In genomic region chr8:120437207-120437606, GRCm38 (mm10) we compare ENCODE assay signal across 11 mouse cellular contexts.
DNase-seq lines count a peak whose midpoint lies in the region; ATAC-seq and TF ChIP-seq lines count a peak whose summit lies in the region.
"Had no signal": no experiment of that assay in that cellular context is flagged by ENCODE, and none has a peak within 500 bp of the region (broad histone marks: within the 10 kb centered on the region; RNA-seq: fewer than 3 reads in every experiment).

No protein-coding gene starts in this region.

- WGBS in forebrain, postnatal 0 days: 62% methylated on average over 1 of the region's 1 CpGs
- WGBS in midbrain, postnatal 0 days: 58% methylated on average over 1 of the region's 1 CpGs

- peak; percentile 28; the same call in 1 of the 2 replicates for ATAC-seq in common myeloid progenitor, adult 5-6 weeks (replicated peaks; ENCODE audit: low read depth, poor library complexity, severe bottlenecking)
- ATAC-seq in forebrain, postnatal 0 days: no peak; the same call in 1 of the 2 replicates
- ATAC-seq in midbrain, postnatal 0 days (ENCODE audit: low FRiP score): no peak
- ATAC-seq in megakaryocyte-erythroid progenitor cell, adult 5-6 weeks (replicated peaks; ENCODE audit: low FRiP score, low TSS enrichment, poor library complexity, severe bottlenecking): no peak

- H3K36me3 ChIP-seq in forebrain, postnatal 0 days (ENCODE audit: insufficient read depth): no peaks in the 10 kb centered on the region; the same call in 1 of the 2 replicates
- no peaks in the 10 kb centered on the region for H3K36me3 ChIP-seq in midbrain, postnatal 0 days (ENCODE audit: insufficient read depth, low read length)
- H3K36me3 ChIP-seq: G1E; liver, embryonic 15.5 days; neural tube, embryonic 12.5 days had no signal

- H3K27ac ChIP-seq in layer of hippocampus, adult 2 months: peak overlapping the region; percentile 93
- 0 out of 2 replicates have a peak overlapping the region, but pooled peaks have one; percentile 15 for H3K27ac ChIP-seq in forebrain, postnatal 0 days (ENCODE audit: low read depth, low read length)
- H3K27ac ChIP-seq in midbrain, postnatal 0 days (ENCODE audit: low read depth, low read length): peak overlapping the region; percentile 4; the same call in 1 of the 2 replicates
- H3K27ac ChIP-seq: liver, embryonic 15.5 days; neural tube, embryonic 12.5 days had no signal

- H3K27me3 ChIP-seq in forebrain, postnatal 0 days (ENCODE audit: insufficient read depth, low read length): no peaks in the 10 kb centered on the region
- no peaks in the 10 kb centered on the region for H3K27me3 ChIP-seq in midbrain, postnatal 0 days (ENCODE audit: insufficient read depth, low read length)
- H3K27me3 ChIP-seq: neural tube, embryonic 12.5 days had no signal

- H3K9ac ChIP-seq in forebrain, postnatal 0 days: 0 out of 2 replicates have a peak overlapping the region, but pooled peaks have one; percentile 22
- H3K9ac ChIP-seq in midbrain, postnatal 0 days (replicated peaks; ENCODE audit: low read length, poor library complexity, severe bottlenecking): no peak overlapping the region
- H3K9ac ChIP-seq: liver, embryonic 15.5 days had no signal

- peaks cover 34% of the 10 kb centered on the region for H3K4me1 ChIP-seq in forebrain, postnatal 0 days (ENCODE audit: insufficient read depth)
- peaks cover 17% of the 10 kb centered on the region for H3K4me1 ChIP-seq in midbrain, postnatal 0 days (ENCODE audit: insufficient read depth, low read length)

- DNase-seq in layer of hippocampus, adult 2 months (ENCODE audit: low spot score in 2 of 2): no peak
- DNase-seq in layer of hippocampus, adult 18-20 months (ENCODE audit: low spot score in 2 of 2): no peak
- DNase-seq in forebrain, postnatal 0 days: no peak
- no peak for DNase-seq in midbrain, postnatal 0 days (ENCODE audit: low spot score)
- no peak for DNase-seq in right cerebral cortex, postnatal 10 days (ENCODE audit: low spot score in 2 of 2)
- DNase-seq: heart, postnatal 10 days had no signal

- no peak overlapping the region for H3K4me3 ChIP-seq in layer of hippocampus, adult 2 months
- no peak overlapping the region for H3K4me3 ChIP-seq in forebrain, postnatal 0 days (ENCODE audit: low read depth, low read length)
- H3K4me3 ChIP-seq in midbrain, postnatal 0 days (ENCODE audit: low read depth, low read length): no peak overlapping the region
- H3K4me3 ChIP-seq: liver, embryonic 15.5 days; neural tube, embryonic 12.5 days had no signal

- TF ChIP-seq CTCF in layer of hippocampus, adult 2 months (conservative IDR thresholded peaks at IDR 0.05): no peak
- TF ChIP-seq CTCF in forebrain, postnatal 0 days (IDR thresholded peaks at IDR 0.05; ENCODE audit: low read depth): no peak
- no peak for TF ChIP-seq CTCF in midbrain, postnatal 0 days (IDR thresholded peaks at IDR 0.05)

- no peaks in the 10 kb centered on the region for H3K9me3 ChIP-seq in forebrain, postnatal 0 days (ENCODE audit: low read length)
- H3K9me3 ChIP-seq in midbrain, postnatal 0 days (ENCODE audit: low read length): no peaks in the 10 kb centered on the region

- no peak overlapping the region for H3K4me2 ChIP-seq in forebrain, postnatal 0 days (ENCODE audit: low read depth)
- H3K4me2 ChIP-seq in midbrain, postnatal 0 days (ENCODE audit: low read depth, low read length, poor library complexity, severe bottlenecking): no peak overlapping the region
- H3K4me2 ChIP-seq: liver, embryonic 15.5 days; neural tube, embryonic 12.5 days had no signal

Comparison
In these comparisons a context has a peak if more than half of its experiments do, and no peak if none do; other contexts are left out.
1. H3K27ac ChIP-seq: peak in every context shown above with its lines; median percentile 93 in layer of hippocampus, adult 2 months; 15 in forebrain, postnatal 0 days; 4 in midbrain, postnatal 0 days.